Mouse (Mus musculus) ES-CJ7 (cell line): Measurements from ENCODE around the gene Gltp.

Source experiments
- DNase-seq: peaks from one replicate; pipeline ENCODE4 v3.0.0; 2011; ENCODE audit warnings: low read depth, low spot score

Gltp gene

GRCm38 (mm10) chr5:114690633-114691567 is at the start of gene Gltp:
Gene Gltp, minus strand, starts transcription at chr5:114690984.
- peak; percentile 92 for DNase-seq

GRCm38 (mm10) chr5:114738707-114739241 is 48.0 kb upstream of the Gltp start:
- DNase-seq = no peak

GRCm38 (mm10) chr5:114737090-114737887 is 46.5 kb upstream of the Gltp start:
- DNase-seq = no peak

GRCm38 (mm10) chr5:114733606-114734005 is 42.8 kb upstream of the Gltp start:
- DNase-seq = no peak

- no peak for DNase-seq
Observed at GRCm38 (mm10) chr5:114731969-114732368, 41.2 kb upstream of the Gltp start.

GRCm38 (mm10) chr5:114731498-114731897 is 40.7 kb upstream of the Gltp start:
- DNase-seq = no peak

GRCm38 (mm10) chr5:114730129-114730528 is 39.3 kb upstream of the Gltp start:
- no peak for DNase-seq

GRCm38 (mm10) chr5:114728160-114728559 is 37.4 kb upstream of the Gltp start:
- DNase-seq = no peak

- DNase-seq = no peak
Observed at GRCm38 (mm10) chr5:114722846-114723245, 32.1 kb upstream of the Gltp start.

GRCm38 (mm10) chr5:114721969-114722368 is 31.2 kb upstream of the Gltp start:
- no peak for DNase-seq

- DNase-seq = no peak
Observed at GRCm38 (mm10) chr5:114720784-114721183, 30.0 kb upstream of the Gltp start.

GRCm38 (mm10) chr5:114719928-114720270 is 29.1 kb upstream of the Gltp start:
- DNase-seq = no peak

- no peak for DNase-seq
Observed at GRCm38 (mm10) chr5:114719003-114719927, 28.5 kb upstream of the Gltp start.

GRCm38 (mm10) chr5:114718483-114718882 is 27.7 kb upstream of the Gltp start:
- no peak for DNase-seq

- no peak for DNase-seq
Observed at GRCm38 (mm10) chr5:114717937-114718336, 27.2 kb upstream of the Gltp start.

- DNase-seq = no peak
Observed at GRCm38 (mm10) chr5:114717292-114717691, 26.5 kb upstream of the Gltp start.

- no peak for DNase-seq
Observed at GRCm38 (mm10) chr5:114714551-114714950, 23.8 kb upstream of the Gltp start.

- no peak for DNase-seq
Observed at GRCm38 (mm10) chr5:114709357-114709756, 18.6 kb upstream of the Gltp start.

- DNase-seq = no peak
Observed at GRCm38 (mm10) chr5:114708491-114708890, 17.7 kb upstream of the Gltp start.

- peak; percentile 96 for DNase-seq
Observed at GRCm38 (mm10) chr5:114707265-114708068, 16.7 kb upstream of the Gltp start, which contains the start of gene Tchp. Gene Tchp, plus strand, starts transcription at chr5:114707760.
